Mouse (Mus musculus): ENCODE data around the gene Dact2. TPM values are rescaled to one million over a fixed set of nuclear protein-coding genes. Genes with fewer than 3 reads are reported as not detected.

The Dact2 gene
- total RNA-seq, 1 experiment: 6.7 TPM

GRCm38 (mm10) chr17:14207093-14207561, 3.0 kb upstream of the Dact2 start:
- Histone ChIP-seq H3K9ac (ENCODE audit: insufficient read depth, low read depth, low read length, poor library complexity, severe bottlenecking) (no peak overlapping the region), H3K36me3 (ENCODE audit: control insufficient read depth, insufficient read depth, low read length, poor library complexity, severe bottlenecking) (no peaks in the 10 kb centered on the region), H3K27ac (ENCODE audit: insufficient read depth, low read depth, low read length, poor library complexity, severe bottlenecking) (no peak overlapping the region), H3K9me3 (ENCODE audit: control insufficient read depth, insufficient read depth, low read depth, low read length) (no peaks in the 10 kb centered on the region), H3K4me3 (ENCODE audit: insufficient read depth in 1 of 2, low read depth in 1 of 2, low read length in 2 of 2, poor library complexity in 1 of 2, severe bottlenecking in 1 of 2) (no peak overlapping the region), H3K4me1 (ENCODE audit: control insufficient read depth in 2 of 2, insufficient read depth in 2 of 2, low read length in 2 of 2, poor library complexity in 1 of 2) (peaks cover 0 to 5% of the 10 kb centered on the region in 2 experiments; a peak in 1 of 4 replicates)
- no peak for DNase-seq (ENCODE audit: low read depth, low spot score)
- TF ChIP-seq ZC3H11A (IDR thresholded peaks at IDR 0.05; ENCODE audit: borderline replicate concordance, low read depth, low read length): no peak
- TF ChIP-seq HCFC1 (IDR thresholded peaks at IDR 0.05; ENCODE audit: borderline replicate concordance, insufficient read depth, low read length): no peak
- TF ChIP-seq MAFK (IDR thresholded peaks at IDR 0.05; ENCODE audit: insufficient read depth, low read depth, low read length): no peak
- no peak for TF ChIP-seq CHD2 (IDR thresholded peaks at IDR 0.05; ENCODE audit: low read depth, low read length)
- no peak for TF ChIP-seq ZNF384 (IDR thresholded peaks at IDR 0.05; ENCODE audit: low read depth, low read length)
- in situ Hi-C loops (cut with MboI; ENCODE audit: low sequenced_read_pairs in 2 of 2, unreplicated experiment in 2 of 2): no loop called here

GRCm38 (mm10) chr17:14206062-14206461, 2.0 kb upstream of the Dact2 start:
- Histone ChIP-seq H3K4me3 (ENCODE audit: insufficient read depth in 1 of 2, low read depth in 1 of 2, low read length in 2 of 2, poor library complexity in 1 of 2, severe bottlenecking in 1 of 2) (no peak overlapping the region), H3K36me3 (ENCODE audit: control insufficient read depth, insufficient read depth, low read length, poor library complexity, severe bottlenecking) (no peaks in the 10 kb centered on the region), H3K27ac (ENCODE audit: insufficient read depth, low read depth, low read length, poor library complexity, severe bottlenecking) (no peak overlapping the region), H3K9ac (ENCODE audit: insufficient read depth, low read depth, low read length, poor library complexity, severe bottlenecking) (no peak overlapping the region), H3K4me1 (ENCODE audit: control insufficient read depth in 2 of 2, insufficient read depth in 2 of 2, low read length in 2 of 2, poor library complexity in 1 of 2) (peaks cover 2 to 9% of the 10 kb centered on the region in 2 experiments; a peak in 3 of 4 replicates), H3K9me3 (ENCODE audit: control insufficient read depth, insufficient read depth, low read depth, low read length) (no peaks in the 10 kb centered on the region)
- TF ChIP-seq ZC3H11A (IDR thresholded peaks at IDR 0.05; ENCODE audit: borderline replicate concordance, low read depth, low read length): peak; percentile 66
- TF ChIP-seq CHD2 (IDR thresholded peaks at IDR 0.05; ENCODE audit: low read depth, low read length): no peak
- in situ Hi-C loops (cut with MboI; ENCODE audit: low sequenced_read_pairs in 2 of 2, unreplicated experiment in 2 of 2): no loop called here
- DNase-seq (ENCODE audit: low read depth, low spot score): no peak

- in situ Hi-C loops (cut with MboI; ENCODE audit: low sequenced_read_pairs in 2 of 2, unreplicated experiment in 2 of 2): no loop called here
- H3K4me1 ChIP-seq (ENCODE audit: control insufficient read depth in 2 of 2, insufficient read depth in 2 of 2, low read length in 2 of 2, poor library complexity in 1 of 2): peaks cover 7 to 16% of the 10 kb centered on the region in 2 experiments; a peak in 3 of 4 replicates
Observed at GRCm38 (mm10) chr17:14205236-14205635, 1.1 kb upstream of the Dact2 start.

GRCm38 (mm10) chr17:14203121-14203941, 773 bp downstream of the Dact2 start:
- DNase-seq (ENCODE audit: low read depth, low spot score): no peak
- TF ChIP-seq HCFC1 (IDR thresholded peaks at IDR 0.05; ENCODE audit: borderline replicate concordance, insufficient read depth, low read length) (peak; percentile 49; the same call in 1 of the 2 replicates), ZNF384 (IDR thresholded peaks at IDR 0.05; ENCODE audit: low read depth, low read length) (no peak)
- H3K36me3 ChIP-seq (ENCODE audit: control insufficient read depth, insufficient read depth, low read length, poor library complexity, severe bottlenecking): peaks cover 3% of the 10 kb centered on the region; the same call in 1 of the 2 replicates
- peak overlapping the region; percentile 84 for H3K9ac ChIP-seq (ENCODE audit: insufficient read depth, low read depth, low read length, poor library complexity, severe bottlenecking)
- H3K4me3 ChIP-seq (ENCODE audit: insufficient read depth in 1 of 2, low read depth in 1 of 2, low read length in 2 of 2, poor library complexity in 1 of 2, severe bottlenecking in 1 of 2): peak overlapping the region; percentile 83 to 87
- peaks cover 8 to 28% of the 10 kb centered on the region in 2 experiments; a peak in 3 of 4 replicates for H3K4me1 ChIP-seq (ENCODE audit: control insufficient read depth in 2 of 2, insufficient read depth in 2 of 2, low read length in 2 of 2, poor library complexity in 1 of 2)
- no peaks in the 10 kb centered on the region for H3K9me3 ChIP-seq (ENCODE audit: control insufficient read depth, insufficient read depth, low read depth, low read length)
- H3K27ac ChIP-seq (ENCODE audit: insufficient read depth, low read depth, low read length, poor library complexity, severe bottlenecking): no peak overlapping the region
- in situ Hi-C loops (cut with MboI; ENCODE audit: low sequenced_read_pairs in 2 of 2, unreplicated experiment in 2 of 2): no loop called here

More at GRCm38 (mm10) chr17:14205236-14205635, 1.1 kb upstream of the Dact2 start:
- no peak overlapping the region for H3K9ac ChIP-seq (ENCODE audit: insufficient read depth, low read depth, low read length, poor library complexity, severe bottlenecking)
- no peaks in the 10 kb centered on the region for H3K36me3 ChIP-seq (ENCODE audit: control insufficient read depth, insufficient read depth, low read length, poor library complexity, severe bottlenecking)
- no peak overlapping the region for H3K27ac ChIP-seq (ENCODE audit: insufficient read depth, low read depth, low read length, poor library complexity, severe bottlenecking)
- DNase-seq (ENCODE audit: low read depth, low spot score): no peak
- H3K9me3 ChIP-seq (ENCODE audit: control insufficient read depth, insufficient read depth, low read depth, low read length): no peaks in the 10 kb centered on the region
- H3K4me3 ChIP-seq (ENCODE audit: insufficient read depth in 1 of 2, low read depth in 1 of 2, low read length in 2 of 2, poor library complexity in 1 of 2, severe bottlenecking in 1 of 2): no peak overlapping the region
- TF ChIP-seq HCFC1 (IDR thresholded peaks at IDR 0.05; ENCODE audit: borderline replicate concordance, insufficient read depth, low read length) (no peak), ZC3H11A (IDR thresholded peaks at IDR 0.05; ENCODE audit: borderline replicate concordance, low read depth, low read length) (no peak), ZNF384 (IDR thresholded peaks at IDR 0.05; ENCODE audit: low read depth, low read length) (no peak), CHD2 (IDR thresholded peaks at IDR 0.05; ENCODE audit: low read depth, low read length) (no peak), MAFK (IDR thresholded peaks at IDR 0.05; ENCODE audit: insufficient read depth, low read depth, low read length) (no peak)
